Mouse (Mus musculus): ENCODE results near the gene 3110021N24Rik.

3110021N24Rik gene

DNA sequence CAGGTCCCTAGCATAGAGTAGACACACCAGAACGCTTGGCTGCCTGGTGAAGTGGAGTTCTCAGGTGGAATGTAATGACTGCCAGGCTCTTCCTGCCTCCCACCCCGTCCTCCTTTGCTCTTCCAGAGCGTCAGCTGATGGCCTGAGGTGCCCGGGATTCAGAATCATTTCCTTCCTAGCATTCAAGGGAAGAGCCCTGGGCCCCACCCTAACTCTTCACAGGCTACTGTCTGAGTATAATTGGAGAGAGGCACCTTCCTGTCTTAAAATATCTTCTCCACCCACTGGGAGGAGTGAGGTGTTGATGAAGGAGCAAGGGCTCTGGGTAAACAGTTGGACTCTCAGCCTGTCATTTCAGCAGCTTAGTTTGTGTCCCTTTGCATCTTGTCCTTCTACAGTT is 77.3 kb downstream of the 3110021N24Rik start:
- DNase-seq (ENCODE audit: low spot score), result no peak

DNA sequence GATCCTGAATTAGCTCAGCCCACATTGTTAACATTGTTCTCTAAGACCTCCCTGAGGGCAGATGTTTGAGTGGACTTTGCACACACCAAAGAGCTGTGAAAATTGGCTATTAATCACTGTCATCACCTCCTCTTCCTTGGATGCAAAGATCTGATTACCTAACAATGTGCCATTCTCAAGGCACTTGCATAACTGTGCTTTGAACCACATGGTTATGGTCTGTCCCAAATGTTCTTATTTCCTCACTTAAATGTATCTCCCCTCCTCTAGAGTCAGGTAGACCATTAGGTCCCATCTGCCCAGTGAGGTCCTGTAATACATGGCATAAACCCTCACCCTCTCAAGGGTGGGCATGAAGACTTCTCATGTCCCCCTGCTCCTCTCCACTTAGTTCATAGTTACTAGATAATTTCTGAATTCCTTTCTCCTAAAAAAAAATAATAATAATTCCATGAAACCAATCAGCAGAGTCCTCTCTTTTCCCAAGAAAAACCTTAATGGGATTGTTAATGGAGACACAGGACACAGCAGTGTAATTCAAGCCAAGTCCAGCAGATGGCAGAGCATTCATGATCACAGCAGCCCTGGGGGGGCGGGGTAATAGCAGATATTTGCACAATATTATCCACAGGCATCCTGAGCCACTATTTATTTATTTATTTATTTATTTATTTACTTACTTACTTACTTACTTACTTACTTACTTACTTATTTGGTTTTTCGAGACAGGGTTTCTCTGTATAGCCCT is 78.8 kb downstream of the 3110021N24Rik start:
- DNase-seq (ENCODE audit: low spot score), result peak; percentile 90

DNA sequence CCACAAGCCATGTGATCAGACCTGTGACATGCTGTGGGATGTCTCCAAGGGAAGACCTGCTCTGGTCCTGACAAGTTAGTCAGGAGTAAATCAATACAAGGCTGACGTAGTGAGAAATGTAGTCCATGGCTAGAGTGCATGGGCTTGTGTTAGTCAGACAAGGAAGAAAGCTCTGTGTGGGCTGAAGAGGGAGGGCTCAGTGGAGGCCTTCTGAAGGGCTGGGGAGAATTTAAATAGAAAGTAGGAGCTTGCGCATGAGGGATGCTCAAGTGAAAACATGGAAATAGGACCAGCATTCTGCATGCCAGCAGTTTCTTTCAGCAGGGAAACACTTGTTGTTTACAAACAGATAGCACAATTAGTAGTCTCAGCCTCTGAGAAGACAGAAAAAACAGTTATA is 84.1 kb downstream of the 3110021N24Rik start:
- no peak for DNase-seq (ENCODE audit: low spot score)

DNA sequence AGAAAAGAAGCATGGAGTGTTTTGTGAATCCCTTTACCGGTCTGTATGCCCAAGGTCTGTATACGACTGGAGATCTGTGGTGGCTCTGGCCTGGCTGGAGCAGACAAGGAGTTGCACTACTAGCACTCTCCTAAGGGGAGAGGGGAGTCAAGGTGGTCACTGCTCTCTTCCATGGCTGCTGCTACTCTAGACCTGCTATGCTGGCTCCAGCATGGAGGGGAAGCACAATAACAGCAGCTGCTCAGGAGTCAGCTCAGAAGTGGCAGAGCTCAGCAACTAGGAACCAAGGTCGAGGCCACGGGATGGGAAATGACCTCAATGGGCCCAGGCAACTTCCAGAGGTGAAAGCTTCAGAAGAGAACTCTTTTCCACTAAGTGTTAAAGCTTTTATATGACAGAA is 91.7 kb downstream of the 3110021N24Rik start:
- no peak for DNase-seq (ENCODE audit: low spot score)

DNA sequence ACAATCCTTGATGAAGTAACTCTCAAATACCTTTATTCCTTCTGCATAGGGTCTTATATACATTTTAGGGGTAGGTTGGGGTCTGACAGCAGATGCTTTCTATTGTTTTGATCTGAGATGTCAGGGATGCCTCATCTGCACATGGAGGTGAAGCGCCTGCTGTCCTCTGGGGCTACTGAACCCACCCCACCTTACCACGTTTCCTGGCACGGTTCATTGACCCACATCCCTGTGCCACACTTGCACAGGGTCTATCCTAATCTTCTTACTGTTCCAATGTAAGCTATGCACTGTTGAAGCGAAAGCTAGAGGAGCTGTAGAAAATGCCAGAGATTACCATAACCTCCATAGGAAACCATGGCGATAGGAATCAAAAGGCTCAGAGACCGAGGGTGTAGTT is 92.1 kb downstream of the 3110021N24Rik start:
- no peak for DNase-seq (ENCODE audit: low spot score)

DNA sequence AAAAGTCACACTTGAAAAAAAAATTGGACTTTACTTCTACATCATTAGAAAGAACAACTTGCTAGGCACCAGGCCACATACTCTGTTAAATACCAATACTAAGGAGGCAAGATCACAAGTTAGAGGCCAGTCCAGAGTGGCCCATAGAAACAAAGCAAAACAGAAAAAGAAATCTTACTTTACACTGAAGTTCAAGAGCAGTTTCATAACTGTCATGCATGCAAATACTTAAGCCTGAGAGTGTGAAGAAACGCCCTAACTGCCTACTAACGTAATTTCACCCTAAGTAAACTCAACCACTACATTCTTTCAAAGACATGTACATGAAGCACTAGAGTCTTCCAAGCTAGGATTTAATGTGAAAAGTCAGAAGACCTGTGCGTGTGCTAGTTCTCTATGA is 106.2 kb downstream of the 3110021N24Rik start:
- DNase-seq (ENCODE audit: low spot score), result no peak

DNA sequence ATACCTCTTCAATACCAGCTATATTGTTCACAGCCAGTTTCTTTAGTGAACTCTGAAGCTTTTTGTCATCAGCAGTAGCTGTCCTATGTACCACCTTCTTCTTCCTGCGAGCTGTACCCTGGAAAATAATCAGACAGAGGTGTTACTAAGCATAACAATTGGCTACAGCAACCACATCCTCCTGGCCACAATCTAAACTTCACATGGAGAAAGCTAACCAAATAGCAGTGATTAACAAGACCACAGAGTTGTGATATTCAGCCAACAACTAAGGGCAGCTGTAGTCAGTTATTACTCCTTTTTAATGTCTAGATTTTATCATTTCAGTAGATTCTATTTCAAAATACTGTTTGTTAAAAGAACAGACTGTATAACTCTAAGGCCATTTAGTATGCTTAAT is 106.6 kb downstream of the 3110021N24Rik start:
- no peak for DNase-seq (ENCODE audit: low spot score)

DNA sequence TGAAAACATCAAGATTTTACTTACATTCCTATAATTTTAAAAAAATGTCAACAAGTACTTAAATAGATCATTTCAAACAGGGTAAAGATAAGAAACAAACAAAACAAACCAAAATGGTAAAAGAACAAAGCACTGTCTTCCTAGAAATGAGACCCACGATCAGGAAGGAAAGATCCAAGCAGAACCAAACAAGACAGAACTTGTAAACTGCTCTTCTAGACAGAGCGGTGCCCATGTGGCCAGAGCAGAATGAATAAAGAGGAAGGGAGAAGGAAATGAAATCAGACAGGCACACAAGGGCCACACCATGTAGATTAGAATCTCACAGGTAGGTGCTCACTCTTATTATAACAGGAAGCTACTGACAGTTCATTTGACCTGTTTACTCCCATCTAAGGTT is 107.2 kb downstream of the 3110021N24Rik start:
- DNase-seq (ENCODE audit: low spot score), result no peak

DNA sequence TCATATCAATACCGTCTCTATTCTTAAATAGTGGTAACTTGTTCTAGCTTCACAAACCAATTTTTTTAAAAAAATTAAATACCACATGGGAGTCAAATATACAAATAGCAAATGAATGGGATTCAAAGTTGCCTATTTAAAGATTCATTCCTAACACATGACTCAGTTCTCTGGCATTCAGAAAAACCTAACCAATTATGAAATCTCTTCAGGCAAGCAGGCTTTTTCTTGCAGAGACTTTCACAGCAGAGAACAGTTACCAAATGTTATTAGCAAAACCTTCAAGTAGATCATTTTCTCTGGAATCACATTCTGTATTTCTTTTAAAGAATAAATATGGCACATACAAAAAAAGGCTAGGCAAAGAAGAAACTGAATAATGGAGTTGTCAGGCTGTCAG is 111.2 kb downstream of the 3110021N24Rik start:
- peak; percentile 45 for DNase-seq (ENCODE audit: low spot score)

Data from adipocyte (in vitro differentiated cells).